Mouse (Mus musculus) small intestine, adult 2 months (tissue): Measurements from ENCODE around the gene Opn4. TPM values are rescaled to one million over a fixed set of nuclear protein-coding genes. Genes with fewer than 3 reads are reported as not detected.

Experiments used
- H3K27ac ChIP-seq: fragments of 200-500 bp; 2 replicates; pipeline ENCODE4 v1.5.1; 2012; ENCODE audit warnings: low read depth, low read length, control low read depth, inconsistent platforms; ENCODE audit not compliant: insufficient read depth
- H3K27me3 ChIP-seq: fragments of 200-500 bp; 2 replicates; pipeline ENCODE4 v1.6.1; 2012; ENCODE audit warnings: mild to moderate bottlenecking, moderate library complexity, low read length, inconsistent platforms; ENCODE audit not compliant: control insufficient read depth, insufficient read depth
- H3K36me3 ChIP-seq: fragments of 200-500 bp; 2 replicates; pipeline ENCODE4 v1.6.1; 2012; ENCODE audit warnings: mild to moderate bottlenecking, low read length, control low read depth, inconsistent platforms; ENCODE audit not compliant: control insufficient read depth, insufficient read depth
- H3K4me1 ChIP-seq: fragments of 200-500 bp; 2 replicates; pipeline ENCODE4 v1.6.1; 2012; ENCODE audit warnings: low read length, inconsistent platforms, mixed read lengths; ENCODE audit not compliant: control insufficient read depth, insufficient read depth, insufficient read length
- H3K4me3 ChIP-seq: fragments of 200-500 bp; 2 replicates; pipeline ENCODE4 v1.5.1; 2012; ENCODE audit warnings: low read depth, mild to moderate bottlenecking, control low read depth, inconsistent platforms, low read length, moderate library complexity
- CTCF ChIP-seq: fragments of 200-500 bp; IDR thresholded peaks from 2 replicates; pipeline ENCODE4 v1.5.1; 2012; ENCODE audit warnings: low read depth, mild to moderate bottlenecking, control low read depth, inconsistent platforms, low read length, moderate library complexity, mixed read lengths; ENCODE audit not compliant: insufficient replicate concordance, insufficient read length; ENCODE audit errors: extremely low read depth
- POLR2A ChIP-seq: fragments of 200-500 bp; IDR thresholded peaks from 2 replicates; pipeline ENCODE4 v1.6.1; 2012; ENCODE audit warnings: low read depth, mild to moderate bottlenecking, control low read depth, inconsistent platforms, low read length, moderate library complexity
- WGBS: fragments of 180-500 bp; shearing (Covaris S2); methylation state at CpG from one replicate; pipeline ENCODE4 v1.1.7; 2018; 5-methylcytosine and 5-hydroxymethylcytosine counted together
- polyA plus RNA-seq: library from polyadenylated mRNA; depleted of rRNA; stranded (reverse); fragments of >200 nt; gene quantifications from 2 replicates; pipeline ENCODE4 v1.2.3, GENCODE M21; 2012

Gene Opn4
- polyA plus RNA-seq, 1 experiment, result not detected

- 64% methylated on average over 15 of the region's 15 CpGs for WGBS
- no peak for TF ChIP-seq CTCF
- no peak for TF ChIP-seq POLR2A
Measured at GRCm38 (mm10) chr14:34614551-34614950, 14.6 kb upstream of the Opn4 start.

GRCm38 (mm10) chr14:34613523-34613922 lies 13.6 kb upstream of the Opn4 start:
- TF ChIP-seq CTCF (no peak), POLR2A (no peak)
- Histone ChIP-seq H3K4me3 (no peak overlapping the region), H3K27me3 (no peaks in the 10 kb centered on the region), H3K27ac (no peak overlapping the region), H3K36me3 (no peaks in the 10 kb centered on the region), H3K4me1 (no peaks in the 10 kb centered on the region; the same call in 1 of the 2 replicates)
- 67% methylated on average over 6 of the region's 6 CpGs for WGBS

More at GRCm38 (mm10) chr14:34614551-34614950, 14.6 kb upstream of the Opn4 start:
- no peaks in the 10 kb centered on the region for H3K36me3 ChIP-seq
- H3K27me3 ChIP-seq, result no peaks in the 10 kb centered on the region
- H3K4me3 ChIP-seq, result peak overlapping the region; percentile 52
- no peak overlapping the region for H3K27ac ChIP-seq
- peaks cover 4% of the 10 kb centered on the region; the same call in 1 of the 2 replicates for H3K4me1 ChIP-seq

- H3K4me3 ChIP-seq, result no peak overlapping the region
- H3K36me3 ChIP-seq, result no peaks in the 10 kb centered on the region
- WGBS, result 60% methylated on average over 4 of the region's 4 CpGs
- TF ChIP-seq POLR2A (no peak), CTCF (peak; percentile 53; the same call in 1 of the 2 replicates)
- no peak overlapping the region for H3K27ac ChIP-seq
- H3K4me1 ChIP-seq, result peaks cover 7% of the 10 kb centered on the region
- no peaks in the 10 kb centered on the region for H3K27me3 ChIP-seq
Measured at GRCm38 (mm10) chr14:34612222-34612621, 12.3 kb upstream of the Opn4 start.

- no peaks in the 10 kb centered on the region for H3K36me3 ChIP-seq
- H3K27me3 ChIP-seq, result no peaks in the 10 kb centered on the region
- TF ChIP-seq POLR2A (no peak), CTCF (no peak)
- H3K4me1 ChIP-seq, result peaks cover 7% of the 10 kb centered on the region
- WGBS, result 95% methylated on average over 4 of the region's 4 CpGs
- H3K4me3 ChIP-seq, result no peak overlapping the region
- no peak overlapping the region for H3K27ac ChIP-seq
Measured at GRCm38 (mm10) chr14:34611591-34611990, 11.6 kb upstream of the Opn4 start.

- TF ChIP-seq POLR2A, result no peak
- TF ChIP-seq CTCF, result no peak
- WGBS, result 91% methylated on average over 7 of the region's 7 CpGs
- Histone ChIP-seq H3K4me3 (no peak overlapping the region), H3K36me3 (no peaks in the 10 kb centered on the region), H3K27me3 (no peaks in the 10 kb centered on the region), H3K4me1 (no peaks in the 10 kb centered on the region), H3K27ac (no peak overlapping the region)
Measured at GRCm38 (mm10) chr14:34601910-34602309, 2.0 kb upstream of the Opn4 start.

GRCm38 (mm10) chr14:34595596-34596255 lies 4.2 kb downstream of the Opn4 start:
- 81% methylated on average over 17 of the region's 17 CpGs for WGBS
- no peak overlapping the region for H3K4me3 ChIP-seq
- no peaks in the 10 kb centered on the region for H3K4me1 ChIP-seq
- H3K27ac ChIP-seq, result no peak overlapping the region
- no peaks in the 10 kb centered on the region for H3K36me3 ChIP-seq
- TF ChIP-seq POLR2A (no peak), CTCF (peak; percentile 33; the same call in 1 of the 2 replicates)
- H3K27me3 ChIP-seq, result no peaks in the 10 kb centered on the region

GRCm38 (mm10) chr14:34591741-34592535 lies 8.0 kb downstream of the Opn4 start:
- Histone ChIP-seq H3K4me1 (peaks cover 25% of the 10 kb centered on the region), H3K27ac (no peak overlapping the region), H3K36me3 (no peaks in the 10 kb centered on the region), H3K4me3 (no peak overlapping the region), H3K27me3 (no peaks in the 10 kb centered on the region)
- TF ChIP-seq POLR2A (no peak), CTCF (no peak)
- WGBS, result 69% methylated on average over 15 of the region's 15 CpGs
